Comparison of ENCODE assay signal across 10 mouse cellular contexts in the genomic region with DNA sequence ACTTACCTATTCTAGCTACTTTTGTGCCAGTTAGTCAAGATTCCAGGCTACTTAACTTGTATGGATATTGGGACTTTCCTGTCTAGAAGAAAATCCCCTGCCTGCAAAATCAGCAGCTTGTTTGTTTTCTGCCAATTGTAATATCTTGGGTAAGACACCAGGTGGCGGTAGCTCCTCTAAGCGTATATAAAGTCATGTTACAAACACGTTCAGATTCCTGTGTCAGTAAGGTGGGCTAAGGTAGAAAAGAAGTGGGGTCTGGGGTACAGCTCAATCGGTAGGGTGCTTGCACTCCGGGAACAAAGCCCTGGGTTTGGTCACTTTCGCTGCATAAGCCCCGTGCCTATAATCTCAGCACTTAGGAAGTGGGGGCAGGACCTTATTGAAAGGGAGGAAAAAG. TPM values are rescaled to one million over a fixed set of nuclear protein-coding genes. Genes with fewer than 3 reads are reported as not detected.
A peak's percentile ranks its signal among the peaks of the same experiment; 100 is the strongest.
DNase-seq lines count a peak whose midpoint lies in the region; ATAC-seq lines count a peak whose summit lies in the region.
"Had no signal": no experiment of that assay in that cellular context is flagged by ENCODE, and none has a peak within 500 bp of the region (broad histone marks: within the 10 kb centered on the region; RNA-seq: fewer than 3 reads in every experiment).

No protein-coding gene starts in this region.

- no peak overlapping the region for H3K4me3 ChIP-seq in intestine, embryonic 14.5 days (ENCODE audit: low read depth, low read length)
- H3K4me3 ChIP-seq in intestine, embryonic 15.5 days (replicated peaks), result no peak overlapping the region
- H3K4me3 ChIP-seq in forebrain, embryonic 10.5 days, result no peak overlapping the region
- no peak overlapping the region for H3K4me3 ChIP-seq in forebrain, embryonic 16.5 days (replicated peaks; ENCODE audit: low read length)
- H3K4me3 ChIP-seq: embryonic facial prominence, embryonic 13.5 days had no signal

- H3K9ac ChIP-seq in intestine, embryonic 14.5 days (ENCODE audit: low read length), result no peak overlapping the region
- H3K9ac ChIP-seq in intestine, embryonic 15.5 days, result no peak overlapping the region
- H3K9ac ChIP-seq in forebrain, embryonic 16.5 days (replicated peaks; ENCODE audit: low read depth, low read length), result no peak overlapping the region
- H3K9ac ChIP-seq: embryonic facial prominence, embryonic 13.5 days had no signal

- no peak overlapping the region for H3K27ac ChIP-seq in intestine, embryonic 14.5 days (ENCODE audit: low read depth)
- no peak overlapping the region for H3K27ac ChIP-seq in intestine, embryonic 15.5 days
- H3K27ac ChIP-seq in forebrain, embryonic 10.5 days, result no peak overlapping the region
- no peak overlapping the region for H3K27ac ChIP-seq in forebrain, embryonic 16.5 days (ENCODE audit: low read length)
- H3K27ac ChIP-seq: embryonic facial prominence, embryonic 13.5 days had no signal

- DNase-seq in intestine, embryonic 14.5 days (ENCODE audit: low spot score), result peak; percentile 56
- DNase-seq in CD4-positive, CD25-positive, alpha-beta regulatory T cell, adult 2 months (ENCODE audit: low read depth, low spot score), result peak; percentile 68
- DNase-seq in heart, postnatal 36 days, result peak; percentile 18 to 34
- DNase-seq in lung, postnatal 36 days, result peak; percentile 46
- no peak for DNase-seq in forebrain, embryonic 10.5 days (ENCODE audit: extremely low spot score, low spot score)

- H3K27me3 ChIP-seq in intestine, embryonic 14.5 days (replicated peaks; ENCODE audit: control insufficient read depth, insufficient read depth, low read length), result no peaks in the 10 kb centered on the region
- H3K27me3 ChIP-seq in intestine, embryonic 15.5 days (replicated peaks), result no peaks in the 10 kb centered on the region
- no peaks in the 10 kb centered on the region for H3K27me3 ChIP-seq in forebrain, embryonic 10.5 days (ENCODE audit: poor library complexity, severe bottlenecking)
- no peaks in the 10 kb centered on the region for H3K27me3 ChIP-seq in forebrain, embryonic 16.5 days (replicated peaks; ENCODE audit: control insufficient read depth, insufficient read depth, low read length)

- H3K36me3 ChIP-seq in intestine, embryonic 14.5 days (ENCODE audit: control insufficient read depth, insufficient read depth, low read length), result no peaks in the 10 kb centered on the region
- H3K36me3 ChIP-seq in intestine, embryonic 15.5 days, result no peaks in the 10 kb centered on the region
- no peaks in the 10 kb centered on the region for H3K36me3 ChIP-seq in forebrain, embryonic 10.5 days (replicated peaks)
- H3K36me3 ChIP-seq in forebrain, embryonic 16.5 days (ENCODE audit: control insufficient read depth, insufficient read depth), result no peaks in the 10 kb centered on the region
- H3K36me3 ChIP-seq: embryonic facial prominence, embryonic 13.5 days had no signal

- intact Hi-C loops in heart, postnatal 36 days (cut with DNase I), result loop anchor here (5.0 kb wide), 1 partner anchor 420 kb away; no protein-coding TSS in a partner anchor

- H3K9me3 ChIP-seq in intestine, embryonic 14.5 days (ENCODE audit: control insufficient read depth, low read length), result no peaks in the 10 kb centered on the region
- H3K9me3 ChIP-seq in intestine, embryonic 15.5 days, result no peaks in the 10 kb centered on the region
- 0 out of 2 replicates have a peak, but pooled peaks cover 3% of the 10 kb centered on the region for H3K9me3 ChIP-seq in forebrain, embryonic 10.5 days
- H3K9me3 ChIP-seq in forebrain, embryonic 16.5 days (ENCODE audit: control insufficient read depth, low read length), result no peaks in the 10 kb centered on the region

- 17% methylated on average over 7 of the region's 7 CpGs for WGBS in intestine, embryonic 14.5 days
- 14% methylated on average over 7 of the region's 7 CpGs for WGBS in intestine, embryonic 15.5 days
- 16% methylated on average over 7 of the region's 7 CpGs for WGBS in forebrain, embryonic 10.5 days
- WGBS in forebrain, embryonic 16.5 days, result 12% methylated on average over 7 of the region's 7 CpGs

- no peak for ATAC-seq in intestine, embryonic 14.5 days (replicated peaks; ENCODE audit: low FRiP score, low TSS enrichment, low read depth)
- ATAC-seq in intestine, embryonic 15.5 days, result no peak
- ATAC-seq in activated CD4-positive, CD25-positive, alpha-beta regulatory T cell, adult 4 months, result peak; percentile 52
- ATAC-seq in forebrain, embryonic 16.5 days, result no peak

- H3K4me2 ChIP-seq in intestine, embryonic 14.5 days (ENCODE audit: low read length), result no peak overlapping the region
- no peak overlapping the region for H3K4me2 ChIP-seq in intestine, embryonic 15.5 days (replicated peaks)
- H3K4me2 ChIP-seq in forebrain, embryonic 16.5 days (ENCODE audit: low read length), result no peak overlapping the region
- H3K4me2 ChIP-seq: embryonic facial prominence, embryonic 13.5 days had no signal

- H3K4me1 ChIP-seq in intestine, embryonic 14.5 days (replicated peaks; ENCODE audit: control insufficient read depth, insufficient read depth, low read length), result no peaks in the 10 kb centered on the region
- H3K4me1 ChIP-seq in intestine, embryonic 15.5 days (replicated peaks), result no peaks in the 10 kb centered on the region
- no peaks in the 10 kb centered on the region for H3K4me1 ChIP-seq in forebrain, embryonic 10.5 days
- H3K4me1 ChIP-seq in forebrain, embryonic 16.5 days (replicated peaks; ENCODE audit: control insufficient read depth, insufficient read depth, low read length), result no peaks in the 10 kb centered on the region
- H3K4me1 ChIP-seq: embryonic facial prominence, embryonic 13.5 days had no signal

RNA-seq across cellular contexts. Expression of a gene that starts 50.1 kb away (rescaled TPM):
- polyA plus RNA-seq in intestine, embryonic 14.5 days (2014; fragmentation: Nextera tagmentation; extraction: Ambion mirVana), result 1.2 and 1.5 TPM in 2 replicates
- polyA plus RNA-seq in intestine, embryonic 15.5 days (2015; fragmentation: Nextera tagmentation; extraction: Ambion mirVana), result 0.77 and 1.1 TPM in 2 replicates
- polyA plus RNA-seq in activated CD4-positive, CD25-positive, alpha-beta regulatory T cell, adult 4 months (2017; shearing (Covaris generic)), result 1 to 10 TPM; 3.0 to 5.2 TPM
- total RNA-seq in heart, postnatal 36 days (2021), result under 1 TPM; 0.49 to 0.56 TPM
- 2.7 and 3.2 TPM in 2 replicates for polyA plus RNA-seq in forebrain, embryonic 10.5 days (2016; fragmentation: Nextera tagmentation; extraction: Ambion mirVana)
- 3.3 and 4.9 TPM in 2 replicates for polyA plus RNA-seq in forebrain, embryonic 16.5 days (2015; fragmentation: Nextera tagmentation; extraction: Ambion mirVana)
- polyA plus RNA-seq: liver, embryonic 16.5 days had no signal
